Mouse (Mus musculus): Measurements from ENCODE around the gene Ptpa.

DNA sequence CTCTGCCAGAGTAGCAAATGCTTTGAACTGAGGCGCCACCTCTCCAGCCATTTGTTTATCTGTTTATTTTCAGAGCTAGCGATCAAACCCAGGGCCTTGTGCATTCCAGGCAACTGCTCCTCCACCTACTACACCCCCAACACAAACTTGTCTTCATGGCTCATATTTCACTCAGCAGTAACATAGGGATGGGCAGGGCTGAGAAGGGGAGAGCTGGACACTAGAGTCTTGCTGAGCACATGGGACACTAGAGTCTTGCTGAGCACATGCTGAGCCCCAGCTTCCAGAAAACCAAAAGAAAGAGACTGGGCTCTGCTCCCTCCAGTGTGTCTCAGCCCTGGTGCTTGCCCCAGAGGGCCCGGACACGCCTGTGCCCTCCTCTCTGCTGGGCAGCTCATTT lies 50.9 kb downstream of the Ptpa start:
- TF ChIP-seq EP300 (IDR thresholded peaks at IDR 0.05; ENCODE audit: low read depth) (no peak), CTCF (IDR thresholded peaks at IDR 0.05; ENCODE audit: low read depth) (no peak)

Data from heart, postnatal 0 days (tissue).